ENCODE assay signal across 24 mouse cellular contexts in genomic region chr10:117561909-117562849, GRCm38 (mm10).
"Had no signal": no experiment of that assay in that cellular context is flagged by ENCODE, and none has a peak within 500 bp of the region (broad histone marks: within the 10 kb centered on the region; RNA-seq: fewer than 3 reads in every experiment).

No protein-coding gene starts in this region.

- H3K9me3 ChIP-seq: heart, embryonic 15.5 days; hindbrain, embryonic 12.5 days; kidney, embryonic 15.5 days; limb, embryonic 15.5 days had no signal

- DNase-seq: forebrain, postnatal 0 days; gastrocnemius, postnatal 14 days; gastrocnemius, postnatal 36 days; heart, adult 11 months; heart, adult 2 months; heart, postnatal 4 days; kidney, adult 11 months; kidney, adult 2 months; kidney, adult 9 months; kidney, postnatal 14 days; kidney, postnatal 36 days; layer of hippocampus, adult 9-11 months had no signal

- H3K36me3 ChIP-seq: heart, embryonic 13.5 days; heart, embryonic 15.5 days; hindbrain, embryonic 10.5 days; hindbrain, embryonic 12.5 days; kidney, embryonic 15.5 days; limb, embryonic 13.5 days; limb, embryonic 15.5 days had no signal

- H3K27ac ChIP-seq: heart, adult 2 months; heart, embryonic 13.5 days; heart, embryonic 15.5 days; hindbrain, embryonic 10.5 days; hindbrain, embryonic 12.5 days; hindbrain, embryonic 14.5 days; kidney, embryonic 15.5 days; left cerebral cortex, adult 2 months; limb, embryonic 13.5 days; limb, embryonic 15.5 days had no signal

- H3K4me3 ChIP-seq: heart, adult 2 months; heart, embryonic 13.5 days; heart, embryonic 15.5 days; hindbrain, embryonic 10.5 days; hindbrain, embryonic 12.5 days; kidney, embryonic 15.5 days; left cerebral cortex, adult 2 months; limb, embryonic 13.5 days; limb, embryonic 15.5 days had no signal

- ATAC-seq: forebrain, postnatal 0 days; hindbrain, embryonic 16.5 days; inflammation-experienced regulatory T-cells, adult 6 months had no signal

- H3K4me2 ChIP-seq: heart, embryonic 11.5 days; heart, embryonic 13.5 days; heart, embryonic 15.5 days; hindbrain, embryonic 12.5 days; hindbrain, embryonic 14.5 days; kidney, embryonic 15.5 days; limb, embryonic 13.5 days; limb, embryonic 15.5 days had no signal

- H3K27me3 ChIP-seq: heart, embryonic 13.5 days; heart, embryonic 15.5 days; hindbrain, embryonic 12.5 days; kidney, embryonic 15.5 days; limb, embryonic 13.5 days; limb, embryonic 15.5 days had no signal

- H3K9ac ChIP-seq: forebrain, postnatal 0 days; heart, embryonic 13.5 days; heart, embryonic 15.5 days; hindbrain, embryonic 12.5 days; hindbrain, embryonic 14.5 days; kidney, embryonic 15.5 days; limb, embryonic 13.5 days; limb, embryonic 15.5 days had no signal

- H3K4me1 ChIP-seq: heart, embryonic 13.5 days; heart, embryonic 15.5 days had no signal
